24 mouse cellular contexts compared by ENCODE assay signal in genomic region chrX:157449000-157449399, GRCm38 (mm10). TPM values are rescaled to one million over a fixed set of nuclear protein-coding genes. Genes with fewer than 3 reads are reported as not detected.
DNase-seq lines count a peak whose midpoint lies in the region; ATAC-seq and TF ChIP-seq lines count a peak whose summit lies in the region.
"Had no signal": no experiment of that assay in that cellular context is flagged by ENCODE, and none has a peak within 500 bp of the region (broad histone marks: within the 10 kb centered on the region; RNA-seq: fewer than 3 reads in every experiment).

No protein-coding gene starts in this region.

- DNase-seq in ZHBTc4 (ENCODE audit: low read depth, low spot score) = peak; percentile 23
- no peak for DNase-seq in adrenal gland, adult 18-20 months (ENCODE audit: low spot score in 2 of 2)
- no peak for DNase-seq in embryonic facial prominence, embryonic 10.5 days (ENCODE audit: low spot score)
- DNase-seq: adrenal gland, adult 8-10 months; adrenal gland, postnatal 14 days; adrenal gland, postnatal 36 days; B cell, adult 2 months; cerebellum, adult 11-12 months; cerebellum, adult 2 months; cerebellum, adult 9-10 months; cerebellum, postnatal 10 days; cerebellum, postnatal 25 days had no signal

- H3K36me3 ChIP-seq in C2C12 (ENCODE audit: control insufficient read depth, insufficient read depth) = peaks cover 15% of the 10 kb centered on the region
- H3K36me3 ChIP-seq in ES-Bruce4 (ENCODE audit: control insufficient read depth, insufficient read depth, low read length, poor library complexity, severe bottlenecking) = no peaks in the 10 kb centered on the region
- H3K36me3 ChIP-seq in embryonic facial prominence, embryonic 10.5 days (replicated peaks) = peaks cover 21% of the 10 kb centered on the region
- H3K36me3 ChIP-seq: embryonic facial prominence, embryonic 13.5 days; embryonic facial prominence, embryonic 15.5 days; forebrain, embryonic 12.5 days had no signal

- no peaks in the 10 kb centered on the region for H3K79me3 ChIP-seq in C2C12 (ENCODE audit: low read depth)

- no peak overlapping the region for H3K9ac ChIP-seq in ES-Bruce4 (ENCODE audit: low read depth, poor library complexity, severe bottlenecking)
- H3K9ac ChIP-seq: embryonic facial prominence, embryonic 13.5 days; embryonic facial prominence, embryonic 15.5 days; forebrain, embryonic 12.5 days had no signal

- H3K79me2 ChIP-seq in C2C12 (ENCODE audit: control insufficient read depth, insufficient read depth) = no peaks in the 10 kb centered on the region

- 80% methylated on average over 1 of the region's 1 CpGs for WGBS in embryonic facial prominence, embryonic 10.5 days

- H3K27me3 ChIP-seq in C2C12 (ENCODE audit: control insufficient read depth, insufficient read depth, insufficient read length) (no peaks in the 10 kb centered on the region), ES-Bruce4 (ENCODE audit: control insufficient read depth, insufficient read depth, low read length, poor library complexity, severe bottlenecking) (no peaks in the 10 kb centered on the region)
- peaks cover 7% of the 10 kb centered on the region; the same call in 1 of the 2 replicates for H3K27me3 ChIP-seq in embryonic facial prominence, embryonic 10.5 days (replicated peaks; ENCODE audit: low read depth, poor library complexity, severe bottlenecking)
- H3K27me3 ChIP-seq: embryonic facial prominence, embryonic 15.5 days; forebrain, embryonic 12.5 days had no signal

- no peak overlapping the region for H3K27ac ChIP-seq in ES-Bruce4 (ENCODE audit: insufficient read depth, low read length)
- no peak overlapping the region for H3K27ac ChIP-seq in embryonic facial prominence, embryonic 10.5 days (replicated peaks)
- H3K27ac ChIP-seq: embryonic facial prominence, embryonic 13.5 days; embryonic facial prominence, embryonic 15.5 days; forebrain, embryonic 10.5 days; forebrain, embryonic 12.5 days had no signal

- TF ChIP-seq POLR2A in ES-Bruce4 (IDR thresholded peaks at IDR 0.05; ENCODE audit: insufficient read depth, low read length) = no peak

- no peak for ATAC-seq in granulocyte monocyte progenitor cell, adult 5-6 weeks (replicated peaks; ENCODE audit: poor library complexity, severe bottlenecking)
- ATAC-seq: forebrain, embryonic 14.5 days; forebrain, embryonic 16.5 days; Patski had no signal

- H3K4me3 ChIP-seq in C2C12 (ENCODE audit: insufficient read depth, poor library complexity, severe bottlenecking) = no peak overlapping the region
- no peak overlapping the region for H3K4me3 ChIP-seq in ES-Bruce4 (ENCODE audit: low read depth, low read length)
- H3K4me3 ChIP-seq in embryonic facial prominence, embryonic 10.5 days = no peak overlapping the region
- H3K4me3 ChIP-seq: embryonic facial prominence, embryonic 13.5 days; embryonic facial prominence, embryonic 15.5 days; erythroblast, embryonic 14.5 days; forebrain, embryonic 10.5 days; forebrain, embryonic 12.5 days had no signal

- H3K9me3 ChIP-seq in ES-Bruce4 (replicated peaks; ENCODE audit: control insufficient read depth, insufficient read depth, low read length, poor library complexity, severe bottlenecking) = no peaks in the 10 kb centered on the region
- H3K9me3 ChIP-seq in embryonic facial prominence, embryonic 10.5 days = no peaks in the 10 kb centered on the region
- H3K9me3 ChIP-seq: embryonic facial prominence, embryonic 13.5 days; embryonic facial prominence, embryonic 15.5 days; forebrain, embryonic 10.5 days; forebrain, embryonic 12.5 days; G1E had no signal

- no peak overlapping the region for H3ac ChIP-seq in C2C12 (ENCODE audit: control insufficient read depth, insufficient read length, low read depth)

- peaks cover 3% of the 10 kb centered on the region for H3K4me1 ChIP-seq in ES-Bruce4 (ENCODE audit: control insufficient read depth, insufficient read depth, low read length)
- H3K4me1 ChIP-seq in embryonic facial prominence, embryonic 10.5 days = no peaks in the 10 kb centered on the region
- H3K4me1 ChIP-seq: embryonic facial prominence, embryonic 13.5 days; embryonic facial prominence, embryonic 15.5 days; forebrain, embryonic 10.5 days; forebrain, embryonic 12.5 days had no signal

- TF ChIP-seq CTCF in C2C12 (IDR thresholded peaks at IDR 0.05; ENCODE audit: control insufficient read depth, insufficient read depth, insufficient read length) (no peak), ES-Bruce4 (IDR thresholded peaks at IDR 0.05; ENCODE audit: low read depth, low read length) (no peak)

- peak; percentile 67 for TF ChIP-seq EP300 in ES-Bruce4 (IDR thresholded peaks at IDR 0.05; ENCODE audit: insufficient read depth, low read depth, low read length)

TF ChIP-seq in C2C12, 6 proteins besides CTCF, POLR2A, EP300 and RAD21:
- peak; percentile 11 for TF ChIP-seq USF1 (IDR thresholded peaks at IDR 0.05; ENCODE audit: low read depth)
- no peak for TF ChIP-seq FOSL1 (IDR thresholded peaks at IDR 0.05; ENCODE audit: insufficient read depth, low read length, poor library complexity, severe bottlenecking)
- no peak for TF ChIP-seq MYOG (IDR thresholded peaks at IDR 0.05; ENCODE audit: control insufficient read depth, extremely low read depth, insufficient read length)
- no peak for TF ChIP-seq MAX (IDR thresholded peaks at IDR 0.05)
- no peak for TF ChIP-seq CEBPB (IDR thresholded peaks at IDR 0.05; ENCODE audit: low read depth)
- TF ChIP-seq MYOD1 (IDR thresholded peaks at IDR 0.05; ENCODE audit: control insufficient read depth, insufficient read length, low read depth) = no peak

RNA-seq across cellular contexts. Expression of gene Phex, which starts 33.9 kb away (rescaled TPM):
- polyA plus RNA-seq in C2C12 (2012; fragmentation: generic; extraction: Trizol) (0.63 TPM), ES-Bruce4 (2011; ENCODE audit: insufficient read depth, insufficient read length, low read depth, missing spikeins) (0.11 and 0.39 TPM in 2 replicates)
- total RNA-seq in granulocyte monocyte progenitor cell, adult 5-6 weeks (2014; fragmentation: Nextera tagmentation) = 1.3 TPM in 1 of 2 replicates, not detected in the other
- total RNA-seq in granulocyte monocyte progenitor cell, adult 5-6 weeks (2017) = 0.17 and 0.21 TPM in 2 replicates
- under 1 TPM; 0.20 to 0.22 TPM for total RNA-seq in adrenal gland, adult 18-20 months (2021)
- 0.21 and 0.24 TPM in 2 replicates for polyA plus RNA-seq in embryonic facial prominence, embryonic 10.5 days (2016; fragmentation: Nextera tagmentation; extraction: Ambion mirVana)
- polyA plus RNA-seq: erythroblast, embryonic 14.5 days; G1E had no signal

RNA-seq across cellular contexts. Expression of gene Sms, which starts 43.1 kb away (rescaled TPM):
- polyA plus RNA-seq in C2C12 (2012; fragmentation: generic; extraction: Trizol) (39.1 TPM), ES-Bruce4 (2011; ENCODE audit: insufficient read depth, insufficient read length, low read depth, missing spikeins) (95.5 and 98.7 TPM in 2 replicates)
- total RNA-seq in granulocyte monocyte progenitor cell, adult 5-6 weeks (2014; fragmentation: Nextera tagmentation) = 53.8 and 60.7 TPM in 2 replicates
- total RNA-seq in granulocyte monocyte progenitor cell, adult 5-6 weeks (2017) = 84.7 and 118 TPM in 2 replicates
- total RNA-seq in adrenal gland, adult 18-20 months (2021) = 10 to 100 TPM; 10.6 to 17.1 TPM
- 91.8 and 92.7 TPM in 2 replicates for polyA plus RNA-seq in embryonic facial prominence, embryonic 10.5 days (2016; fragmentation: Nextera tagmentation; extraction: Ambion mirVana)
